Mouse (Mus musculus) G1E-ER4 (cell line): ENCODE data around the gene Fam131b. TPM values are rescaled to one million over a fixed set of nuclear protein-coding genes. Genes with fewer than 3 reads are reported as not detected.

Source experiments
- GATA1 ChIP-seq: IDR thresholded peaks from one replicate; pipeline ENCODE4 v1.8.0; 2012; ENCODE audit warnings: low read length, inconsistent platforms
- polyA plus RNA-seq: library from polyadenylated mRNA; stranded (reverse); fragments of >175 nt; gene quantifications from 2 replicates; pipeline ENCODE4 v1.2.3, GENCODE M21; 2012

Gene Fam131b
- polyA plus RNA-seq, 1 experiment = not detected

DNA sequence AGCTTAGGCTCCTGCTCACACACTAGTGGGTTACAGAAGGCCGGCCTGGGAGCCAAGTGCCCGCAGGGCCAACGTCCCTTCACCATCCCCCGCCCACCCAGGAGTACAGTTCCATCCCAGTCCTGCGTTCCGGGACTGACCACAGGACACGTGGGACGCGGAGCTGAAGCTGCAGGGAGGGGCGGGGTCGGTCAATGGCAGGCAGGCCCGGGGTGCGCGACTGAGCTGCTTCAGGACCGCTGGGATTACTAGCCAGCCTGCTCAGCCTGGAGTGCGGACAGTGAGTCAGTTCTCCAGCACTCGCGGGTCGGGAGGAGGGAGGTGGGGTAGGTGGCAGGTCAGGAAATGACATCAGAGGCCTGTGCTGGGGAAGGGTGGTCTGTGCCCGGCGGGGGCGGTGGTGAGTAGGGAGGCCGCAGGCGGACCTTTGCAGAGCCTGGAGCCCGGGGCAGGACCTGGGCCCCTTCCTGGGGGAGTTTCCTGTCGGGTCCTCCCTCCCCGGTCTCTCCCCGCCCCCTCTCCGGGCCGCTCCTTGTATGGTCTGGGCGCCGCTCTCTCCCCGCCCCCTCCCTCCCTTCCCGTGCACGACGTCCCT, 25.1 kb upstream of the Fam131b start, which contains the start of gene Zyx:
Gene Zyx, plus strand, starts transcription at position 205 of the 595 bp plus-strand sequence.
- TF ChIP-seq GATA1 = no peak

DNA sequence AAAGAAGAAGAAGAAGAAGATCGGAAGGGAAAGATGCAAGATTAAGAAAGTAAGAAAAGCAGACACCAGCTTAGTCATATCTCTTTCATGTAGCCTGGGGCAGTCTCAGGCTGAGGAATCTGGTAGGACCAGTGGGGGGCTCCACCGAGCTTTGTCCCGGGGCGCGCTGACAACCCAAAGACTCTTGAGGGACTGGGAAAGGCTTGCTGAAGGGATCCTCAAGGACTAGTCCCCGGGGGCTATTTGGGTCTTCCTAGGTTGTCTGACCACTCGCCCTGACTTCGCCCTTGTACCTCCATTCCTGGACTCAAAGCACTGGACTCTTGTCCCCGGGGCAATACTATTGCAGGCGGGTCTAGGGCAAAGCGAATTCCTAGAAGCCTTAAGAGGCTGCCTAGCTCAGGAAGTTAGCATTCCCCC, 24.6 kb upstream of the Fam131b start:
- TF ChIP-seq GATA1 = no peak

DNA sequence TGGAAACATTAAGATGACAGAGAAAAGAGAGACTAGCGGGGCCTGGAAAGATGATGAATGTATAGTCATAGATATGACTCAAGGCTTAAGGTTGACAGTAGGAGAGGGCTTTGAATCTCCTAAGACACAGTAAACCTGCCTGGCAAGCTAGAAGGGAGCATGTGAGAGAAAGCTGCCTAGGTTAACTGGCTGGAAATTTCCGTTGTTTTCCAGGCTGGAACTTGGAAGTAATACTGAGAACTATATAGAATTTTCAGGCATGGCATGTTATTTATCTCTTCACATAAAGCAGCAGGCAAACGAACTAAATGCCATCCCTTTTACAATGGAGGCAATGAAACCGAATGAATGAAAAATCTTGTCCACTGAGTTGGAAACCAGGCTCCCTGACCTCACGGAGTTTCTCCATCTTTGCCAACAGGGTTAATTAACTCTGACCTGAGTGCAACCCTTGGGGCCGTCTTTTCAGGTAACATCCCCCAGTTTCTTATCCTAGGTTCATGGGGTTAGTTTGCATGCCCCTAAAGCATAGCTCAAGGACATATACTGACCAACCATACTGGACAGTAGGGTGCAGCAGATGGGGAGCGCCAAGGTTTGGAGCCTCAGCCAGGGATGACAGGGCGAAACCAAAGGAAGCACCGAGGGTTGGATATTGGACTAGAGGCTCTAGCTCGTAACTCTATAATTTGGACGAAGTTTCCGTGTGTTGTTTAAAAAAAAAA, 24.0 kb upstream of the Fam131b start:
- TF ChIP-seq GATA1 = no peak

DNA sequence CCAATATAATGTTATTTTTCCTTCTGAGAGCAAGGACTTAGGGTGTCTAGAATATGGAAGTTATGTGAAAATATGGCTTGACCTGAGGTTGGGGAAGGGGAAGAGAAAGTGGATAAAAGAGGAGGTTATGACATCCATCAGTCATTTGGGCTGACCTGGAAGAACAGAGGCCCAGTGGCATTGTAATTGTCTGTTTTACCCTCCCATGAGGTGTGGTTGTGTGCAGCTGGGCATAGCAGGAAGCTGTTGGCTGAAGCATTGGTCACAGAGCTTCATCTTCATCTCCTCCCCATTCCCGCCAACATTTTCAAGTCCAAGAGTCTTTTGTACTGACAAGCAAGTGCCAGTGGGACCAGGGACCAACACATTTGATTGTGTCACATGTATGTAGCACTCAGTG, 19.8 kb upstream of the Fam131b start:
- no peak for TF ChIP-seq GATA1

DNA sequence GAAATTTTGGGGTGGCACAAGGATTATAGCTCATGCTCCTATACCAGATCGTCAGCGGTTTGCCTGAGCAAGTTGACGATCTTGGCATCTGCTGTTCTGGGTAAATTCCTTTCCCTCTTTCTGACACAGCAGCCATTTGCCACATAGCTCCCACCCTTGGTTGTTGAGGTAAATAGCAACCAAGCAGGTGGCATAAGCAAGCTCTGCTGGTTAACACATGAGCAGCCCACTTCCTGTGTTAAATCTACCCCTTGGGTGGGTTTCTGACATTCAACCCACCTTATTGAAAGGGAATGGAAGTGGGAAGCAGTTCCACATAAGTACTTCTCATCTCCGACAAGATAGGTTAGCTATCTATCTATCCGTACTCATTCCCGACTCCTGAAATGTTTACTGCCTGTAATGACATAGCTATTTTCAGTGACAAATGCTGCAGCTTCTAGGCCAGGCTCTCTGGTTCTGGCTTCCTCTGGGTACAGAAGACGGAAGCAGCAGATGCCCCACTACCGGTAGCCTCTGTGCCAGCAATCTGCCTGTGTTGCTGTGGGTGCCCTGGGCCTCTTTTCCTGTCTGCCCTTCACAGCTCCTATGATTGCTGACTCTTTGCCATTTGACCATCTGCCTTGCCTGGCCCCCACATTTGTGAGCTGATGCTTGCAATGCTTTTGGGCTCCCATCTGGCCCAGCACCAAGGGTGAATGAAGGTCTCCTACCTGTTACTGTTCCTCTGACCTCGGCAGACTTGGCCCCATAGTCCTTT, 19.1 kb upstream of the Fam131b start:
- no peak for TF ChIP-seq GATA1

DNA sequence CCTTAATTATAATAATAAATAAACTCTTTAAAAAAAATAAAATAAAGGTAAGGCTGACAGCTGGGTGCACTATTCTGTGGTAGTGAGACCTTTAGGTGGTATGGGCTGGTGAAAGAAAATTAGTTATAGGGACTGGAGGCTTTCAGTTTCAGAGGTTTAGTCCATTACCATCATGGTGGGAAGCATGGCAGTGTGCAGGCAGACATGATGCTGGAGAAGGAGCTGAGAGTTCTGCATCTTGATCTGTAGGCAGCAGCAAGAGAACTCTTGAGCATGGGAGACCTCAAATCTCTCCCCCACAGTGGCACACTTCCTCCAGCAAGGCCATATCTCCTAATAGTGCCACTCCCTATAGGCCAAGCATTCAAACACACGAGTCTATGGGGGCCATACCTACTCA, 17.7 kb upstream of the Fam131b start:
- no peak for TF ChIP-seq GATA1

DNA sequence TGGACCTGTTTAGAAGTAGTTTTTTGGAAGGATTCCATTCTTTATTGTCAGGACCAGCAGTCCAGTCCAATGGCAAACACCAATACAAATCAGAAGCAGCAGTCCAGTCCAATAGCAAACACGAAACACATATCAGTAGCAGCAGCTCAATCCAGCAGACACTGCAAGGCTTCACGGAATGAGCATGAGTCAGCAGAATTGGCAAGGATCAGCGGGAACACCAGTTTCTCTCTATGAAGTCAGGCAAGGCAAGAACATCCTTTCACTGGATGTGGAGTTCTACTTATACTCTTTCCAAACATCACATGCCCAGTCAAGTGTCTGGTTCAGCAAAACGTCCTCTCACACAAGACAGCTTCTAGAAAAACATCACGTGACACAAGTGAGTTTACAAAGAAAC, 15.5 kb upstream of the Fam131b start:
- no peak for TF ChIP-seq GATA1

DNA sequence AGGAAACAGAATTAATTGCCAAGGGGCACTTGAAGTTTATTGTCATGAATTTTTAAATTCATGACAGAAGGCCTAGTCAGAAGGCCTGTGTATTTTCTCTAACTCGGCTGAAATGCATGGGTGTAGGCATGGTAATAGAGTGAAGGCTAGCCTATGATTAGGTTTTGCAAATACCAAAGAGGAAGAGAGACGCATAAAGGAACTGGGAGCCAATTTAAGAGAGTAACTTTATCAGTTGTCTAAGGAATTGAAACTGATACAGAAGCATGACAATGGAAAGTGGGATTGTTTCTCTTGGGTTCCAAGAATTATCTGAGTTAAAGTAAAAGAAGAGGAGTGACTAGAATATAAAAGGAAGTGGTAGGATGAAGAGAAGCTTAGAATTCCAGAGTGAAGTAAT, 14.7 kb upstream of the Fam131b start:
- no peak for TF ChIP-seq GATA1

DNA sequence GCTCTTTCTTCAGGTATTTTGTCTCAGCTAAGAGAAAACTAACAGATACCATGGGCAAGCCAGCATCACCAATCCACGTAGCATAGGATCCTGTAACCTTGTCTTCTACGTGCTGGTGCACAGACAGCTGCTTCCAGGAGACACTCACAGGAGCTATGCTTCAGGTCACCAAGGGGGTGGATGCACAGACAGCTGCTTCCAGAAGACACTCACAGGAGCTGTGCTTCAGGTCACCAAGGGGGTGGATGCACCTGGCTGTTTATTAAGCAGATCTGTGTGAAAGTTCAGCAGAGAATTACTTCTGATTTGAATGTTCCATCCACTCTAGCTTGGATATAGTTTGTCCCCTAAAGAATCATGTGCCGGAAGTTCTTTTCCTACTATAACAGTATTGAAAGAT, 6.5 kb upstream of the Fam131b start:
- TF ChIP-seq GATA1 = no peak

DNA sequence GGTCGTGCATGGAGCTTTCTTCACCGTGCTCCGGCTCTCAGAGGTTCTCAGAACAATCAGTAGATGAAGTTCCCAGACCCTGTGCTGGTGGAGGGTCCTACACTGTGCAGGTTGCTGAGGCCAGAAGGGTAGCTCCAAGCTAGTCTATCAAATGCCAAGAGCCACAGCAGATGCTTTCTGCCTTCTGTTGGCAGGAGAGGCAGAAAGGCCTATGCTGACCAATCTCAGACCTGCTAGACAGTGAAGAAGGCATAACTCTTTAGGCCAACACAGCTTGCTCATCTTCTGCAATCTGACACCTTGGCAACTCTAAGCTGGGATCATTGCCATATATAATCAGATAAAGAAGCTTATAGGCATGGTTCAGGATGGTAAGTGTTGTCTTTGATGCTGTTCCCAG, 5.8 kb upstream of the Fam131b start:
- no peak for TF ChIP-seq GATA1

DNA sequence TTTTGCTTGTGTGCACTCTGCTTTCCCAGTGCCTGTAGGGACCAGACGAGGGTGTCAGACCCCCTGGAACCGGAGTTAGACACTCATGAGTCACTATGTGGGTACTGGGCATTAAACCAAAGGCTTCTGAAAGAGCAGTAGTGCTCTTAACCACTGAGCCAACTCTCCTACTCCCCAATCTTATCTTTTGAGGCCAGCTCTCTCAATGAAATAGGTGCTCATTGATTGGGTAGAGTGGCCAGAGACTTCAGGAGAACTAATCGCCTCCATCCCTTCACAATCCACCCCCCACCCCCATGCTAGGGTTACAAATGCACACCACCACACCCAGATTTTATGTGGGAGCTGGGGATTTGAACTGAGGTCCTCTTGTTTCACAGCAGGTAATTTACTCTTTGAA, 4.3 kb upstream of the Fam131b start:
- no peak for TF ChIP-seq GATA1

DNA sequence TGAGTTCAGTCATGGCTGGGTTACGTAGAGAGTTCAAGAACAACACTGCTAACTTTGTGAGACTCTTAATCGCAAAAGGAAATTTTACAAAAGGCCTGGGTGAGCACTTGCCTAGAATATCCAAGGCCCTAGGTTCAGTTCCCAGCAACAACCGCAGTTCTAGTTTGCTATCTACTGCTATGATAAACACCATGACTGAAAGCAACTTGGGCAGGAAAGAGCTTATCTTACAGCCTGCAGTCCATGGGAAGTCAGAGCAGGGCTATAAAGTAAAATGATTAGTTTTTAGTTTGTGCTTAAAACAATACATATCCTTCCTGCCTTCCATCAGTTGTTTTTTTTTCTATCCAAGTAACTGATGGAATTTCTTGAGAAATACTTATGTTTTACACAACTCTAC, 2.1 kb upstream of the Fam131b start:
- TF ChIP-seq GATA1 = no peak

DNA sequence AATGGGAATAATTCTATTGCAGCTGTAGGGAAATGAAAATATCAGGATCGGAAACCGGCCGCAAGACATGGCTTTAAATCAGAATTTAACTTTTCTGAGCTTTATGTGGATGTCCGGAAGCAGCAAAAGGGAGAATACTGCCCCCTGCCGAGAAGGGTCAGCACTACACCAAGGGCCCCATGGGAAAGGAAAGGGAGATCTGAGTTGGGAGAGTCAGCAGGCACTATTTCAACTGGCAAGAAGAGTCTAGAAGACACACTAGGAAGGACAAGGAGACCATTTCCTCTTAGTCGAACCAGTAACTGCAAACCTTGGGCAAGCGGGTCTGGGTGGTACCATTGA, 796 bp upstream of the Fam131b start:
- no peak for TF ChIP-seq GATA1

DNA sequence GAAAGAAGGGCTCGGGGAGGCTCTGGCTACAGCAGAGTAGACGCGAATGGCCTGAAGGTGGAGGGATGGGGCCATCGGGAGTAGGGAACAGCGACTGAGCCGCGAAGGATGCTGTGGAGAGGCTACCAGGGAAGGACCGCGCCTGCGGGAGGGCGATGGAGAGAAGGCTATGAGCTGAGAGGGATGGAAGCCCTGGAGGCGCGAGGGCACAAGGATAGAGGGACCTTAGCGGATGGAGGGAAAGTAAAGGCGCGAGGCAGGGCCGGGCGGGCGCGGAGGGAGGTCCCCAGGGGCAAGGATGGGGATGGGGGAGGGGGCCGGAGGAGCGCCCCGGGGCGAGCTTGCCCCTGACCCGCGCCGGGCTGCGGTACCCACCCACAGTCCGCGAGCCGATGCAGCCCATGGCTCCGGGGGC, 369 bp downstream of the Fam131b start:
- no peak for TF ChIP-seq GATA1

DNA sequence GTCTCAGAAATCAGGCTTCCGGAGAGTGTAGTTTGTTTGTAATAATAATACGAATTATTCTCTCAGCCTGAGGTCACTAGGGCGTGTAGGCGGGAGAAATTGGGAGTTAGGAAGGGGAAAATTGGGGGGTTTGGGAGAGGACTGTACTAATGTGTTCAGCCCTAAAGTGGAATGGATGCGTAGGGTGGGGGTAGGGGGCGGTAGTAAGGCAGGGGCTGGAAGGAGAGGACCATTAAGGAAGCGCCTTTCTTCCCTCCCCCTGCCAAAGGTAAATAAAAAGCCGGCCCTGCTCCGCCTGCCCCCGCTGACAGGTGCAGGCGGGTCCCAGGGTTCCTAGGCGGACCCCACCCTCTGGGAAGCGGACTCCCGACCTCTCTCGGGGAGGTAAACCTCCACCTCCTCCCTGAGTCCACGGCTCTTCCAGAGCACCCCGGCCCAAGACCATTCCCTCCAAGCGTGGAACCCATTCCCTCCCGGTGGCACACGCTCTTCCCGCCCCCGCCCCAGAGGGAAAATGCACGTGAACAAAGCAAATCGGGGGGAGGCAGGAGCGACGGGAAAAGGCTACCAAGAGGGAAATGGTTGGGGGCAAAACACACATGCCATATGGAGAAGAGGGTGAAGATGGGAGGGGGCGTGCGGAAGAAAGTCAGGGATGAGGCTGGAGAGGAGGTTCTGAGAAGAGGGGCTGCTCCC, 924 bp downstream of the Fam131b start:
- TF ChIP-seq GATA1 = no peak

DNA sequence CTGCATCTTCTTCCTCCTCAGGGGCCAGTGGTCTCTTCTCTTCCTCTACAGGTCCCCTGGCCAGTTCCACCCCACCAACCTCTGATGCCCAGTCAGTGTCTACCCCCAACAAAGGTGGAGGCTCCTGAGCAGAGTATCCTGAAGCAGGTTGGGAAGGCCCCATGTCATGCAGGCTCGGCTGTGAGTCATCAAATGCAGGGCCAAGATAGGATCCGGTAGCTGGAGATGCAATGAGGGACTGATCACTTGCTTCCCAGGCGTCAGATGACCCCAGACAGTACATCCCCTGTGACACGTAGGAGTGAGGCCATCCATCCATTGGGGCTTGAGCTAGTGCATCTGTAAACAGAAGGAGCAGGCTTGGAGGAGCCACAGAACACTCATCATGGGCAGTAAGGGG, 6.2 kb downstream of the Fam131b start:
- TF ChIP-seq GATA1 = no peak
